Mouse (Mus musculus) liver, embryonic 14.5 days (tissue): ENCODE results near the gene Tmod2.

Source experiments
- CTCF ChIP-seq: IDR thresholded peaks from 2 replicates; pipeline ENCODE4 v1.5.1; 2016; ENCODE audit warnings: antibody characterized with exemption, low read depth, control low read depth
- EP300 ChIP-seq: IDR thresholded peaks from 2 replicates; pipeline ENCODE4 v1.6.1; 2016; ENCODE audit warnings: antibody characterized with exemption, low read depth

GRCm38 (mm10) chr9:75616560-75616959 is 5.4 kb upstream of the Tmod2 start:
- TF ChIP-seq CTCF (no peak), EP300 (no peak)
